Mouse (Mus musculus) heart, postnatal 14 days (tissue): Measurements from ENCODE around the gene Ccr1. TPM values are rescaled to one million over a fixed set of nuclear protein-coding genes. Genes with fewer than 3 reads are reported as not detected.

Source experiments
- DNase-seq, 2 experiments: peaks; one replicate each; pipeline ENCODE4 v3.0.0; 2021 to 2022
- intact Hi-C: fragments of 180-260 bp; cut with DNase I; formaldehyde crosslinking; loops from one replicate; pipeline ENCODE4 v1.15.1; 2025
- total RNA-seq, 2 experiments: library from RNA; stranded (reverse); gene quantifications; 2 replicates each; pipeline ENCODE4 v1.2.3; 2021

Ccr1 gene
- total RNA-seq, 2 experiments from 2014 or later = 1.2 to 1.6 TPM

GRCm38 (mm10) chr9:123957911-123958413, 10.5 kb downstream of the Ccr1 start:
- intact Hi-C loops = no loop called here
- DNase-seq = no peak

GRCm38 (mm10) chr9:123956892-123957291, 11.6 kb downstream of the Ccr1 start:
- DNase-seq = no peak
- intact Hi-C loops = no loop called here

GRCm38 (mm10) chr9:123953551-123953950, 14.9 kb downstream of the Ccr1 start:
- DNase-seq = no peak
- intact Hi-C loops = no loop called here

- intact Hi-C loops = no loop called here
- DNase-seq = no peak
These were observed 17.3 kb downstream of the Ccr1 start for GRCm38 (mm10) chr9:123951176-123951575.

- DNase-seq = no peak
- intact Hi-C loops = no loop called here
These were observed 19.1 kb downstream of the Ccr1 start for GRCm38 (mm10) chr9:123949432-123949831.

- intact Hi-C loops = no loop called here
- no peak for DNase-seq
These were observed 20.7 kb downstream of the Ccr1 start for GRCm38 (mm10) chr9:123947815-123948214.

GRCm38 (mm10) chr9:123942025-123942424, 26.5 kb downstream of the Ccr1 start:
- intact Hi-C loops = no loop called here
- no peak for DNase-seq

GRCm38 (mm10) chr9:123941316-123941715, 27.2 kb downstream of the Ccr1 start:
- peak in 1 of 2 experiments; percentile 34 for DNase-seq
- intact Hi-C loops = no loop called here

- no peak for DNase-seq
- intact Hi-C loops = no loop called here
These were observed 27.9 kb downstream of the Ccr1 start for GRCm38 (mm10) chr9:123940628-123941027.

- DNase-seq = no peak
- intact Hi-C loops = no loop called here
These were observed 28.3 kb downstream of the Ccr1 start for GRCm38 (mm10) chr9:123940168-123940567.

- intact Hi-C loops = no loop called here
- DNase-seq = no peak
These were observed 30.5 kb downstream of the Ccr1 start for GRCm38 (mm10) chr9:123937989-123938388.

- intact Hi-C loops = no loop called here
- DNase-seq = no peak
These were observed 31.8 kb downstream of the Ccr1 start for GRCm38 (mm10) chr9:123936604-123937280.

GRCm38 (mm10) chr9:123935776-123936175, 32.7 kb downstream of the Ccr1 start:
- intact Hi-C loops = no loop called here

GRCm38 (mm10) chr9:123935346-123935745, 33.1 kb downstream of the Ccr1 start:
- no peak for DNase-seq
- intact Hi-C loops = no loop called here

More at GRCm38 (mm10) chr9:123935776-123936175, 32.7 kb downstream of the Ccr1 start:
- DNase-seq = no peak

- DNase-seq = no peak
- intact Hi-C loops = no loop called here
These were observed 34.6 kb downstream of the Ccr1 start for GRCm38 (mm10) chr9:123933716-123934445.

- DNase-seq = no peak
- intact Hi-C loops = no loop called here
These were observed 35.4 kb downstream of the Ccr1 start for GRCm38 (mm10) chr9:123932911-123933675.

- DNase-seq = no peak
- intact Hi-C loops = no loop called here
These were observed 36.5 kb downstream of the Ccr1 start for GRCm38 (mm10) chr9:123931761-123932700.

GRCm38 (mm10) chr9:123930926-123931325, 37.6 kb downstream of the Ccr1 start:
- no peak for DNase-seq
- intact Hi-C loops = no loop called here

GRCm38 (mm10) chr9:123930476-123930875, 38.0 kb downstream of the Ccr1 start:
- intact Hi-C loops = no loop called here
- no peak for DNase-seq

GRCm38 (mm10) chr9:123929936-123930335, 38.6 kb downstream of the Ccr1 start:
- intact Hi-C loops = no loop called here

More at GRCm38 (mm10) chr9:123929936-123930335, 38.6 kb downstream of the Ccr1 start:
- no peak for DNase-seq
